Mouse (Mus musculus) midbrain, embryonic 16.5 days (tissue): Measurements from ENCODE around the gene Mief2. TPM values are rescaled to one million over a fixed set of nuclear protein-coding genes. Genes with fewer than 3 reads are reported as not detected.

Experiments used
- ATAC-seq: fragments of 200-750 bp; cut with Nextera tagmentation; 2 replicates; pipeline ENCODE4 v1.8.0; 2017; ENCODE audit warnings: moderate TSS enrichment
- H3K27ac ChIP-seq: fragments of 300-500 bp; sonication (generic); 2 replicates; pipeline ENCODE4 v1.5.1; 2014; ENCODE audit warnings: mild to moderate bottlenecking, low read length, mixed read lengths
- H3K27me3 ChIP-seq: fragments of 300-500 bp; sonication (generic); 2 replicates; pipeline ENCODE4 v1.6.1; 2014; ENCODE audit warnings: low read depth, low read length, mixed read lengths; ENCODE audit not compliant: control insufficient read depth, insufficient read depth
- H3K36me3 ChIP-seq: fragments of 300-500 bp; sonication (generic); 2 replicates; pipeline ENCODE4 v1.6.1; 2014; ENCODE audit warnings: mild to moderate bottlenecking, low read length, moderate library complexity, mixed read lengths; ENCODE audit not compliant: control insufficient read depth, insufficient read depth
- H3K4me1 ChIP-seq: fragments of 300-500 bp; sonication (generic); 2 replicates; pipeline ENCODE4 v1.6.1; 2014; ENCODE audit warnings: mild to moderate bottlenecking, low read length, mixed read lengths; ENCODE audit not compliant: control insufficient read depth, insufficient read depth
- H3K4me2 ChIP-seq: fragments of 300-500 bp; sonication (generic); 2 replicates; pipeline ENCODE4 v1.6.1; 2014; ENCODE audit warnings: mild to moderate bottlenecking, low read length, mixed read lengths
- H3K4me3 ChIP-seq: fragments of 300-500 bp; sonication (generic); 2 replicates; pipeline ENCODE4 v1.5.1; 2014; ENCODE audit warnings: low read depth, mild to moderate bottlenecking, low read length, moderate library complexity, mixed read lengths
- H3K9ac ChIP-seq: fragments of 300-500 bp; sonication (generic); 2 replicates; pipeline ENCODE4 v1.6.1; 2014; ENCODE audit warnings: low read depth, low read length, mixed read lengths
- H3K9me3 ChIP-seq: fragments of 300-500 bp; sonication (generic); replicated peaks from 2 replicates; pipeline ENCODE4 v1.6.1; 2014; ENCODE audit warnings: mild to moderate bottlenecking, low read length, mixed read lengths; ENCODE audit not compliant: control insufficient read depth, poor library complexity, severe bottlenecking
- WGBS: fragments of 180-500 bp; shearing (Covaris S2); extraction: QIAGEN DNeasy Blood & Tissue Kit; methylation state at CpG from one replicate; pipeline ENCODE4 v1.1.7; 2014; 5-methylcytosine and 5-hydroxymethylcytosine counted together
- polyA plus RNA-seq: library from polyadenylated mRNA; unstranded; fragments of >200 nt; fragmentation: Nextera tagmentation; extraction: Ambion mirVana; gene quantifications from 2 replicates; pipeline ENCODE4 v1.2.1, GENCODE M21; 2015

Gene Mief2
- polyA plus RNA-seq, 1 experiment from 2014 or later: 24.6 TPM

- Histone ChIP-seq H3K4me3 (no peak overlapping the region), H3K36me3 (peaks cover 88% of the 10 kb centered on the region), H3K27ac (no peak overlapping the region), H3K9me3 (no peaks in the 10 kb centered on the region), H3K4me2 (no peak overlapping the region), H3K4me1 (no peaks in the 10 kb centered on the region), H3K27me3 (no peaks in the 10 kb centered on the region), H3K9ac (no peak overlapping the region)
- ATAC-seq: no peak
- WGBS: 96% methylated on average over 18 of the region's 18 CpGs
These were observed 16.2 kb upstream of the Mief2 start for GRCm38 (mm10) chr11:60712040-60712439.

- no peak overlapping the region for H3K27ac ChIP-seq
- H3K4me1 ChIP-seq: no peaks in the 10 kb centered on the region
- no peaks in the 10 kb centered on the region for H3K9me3 ChIP-seq
- no peak overlapping the region for H3K4me3 ChIP-seq
- no peaks in the 10 kb centered on the region for H3K27me3 ChIP-seq
- WGBS: 95% methylated on average over 13 of the region's 13 CpGs
- peaks cover 85% of the 10 kb centered on the region for H3K36me3 ChIP-seq
- no peak for ATAC-seq
- no peak overlapping the region for H3K9ac ChIP-seq
- no peak overlapping the region for H3K4me2 ChIP-seq
These were observed 15.5 kb upstream of the Mief2 start for GRCm38 (mm10) chr11:60712639-60713255.

- no peak for ATAC-seq
- Histone ChIP-seq H3K4me1 (no peaks in the 10 kb centered on the region), H3K27ac (no peak overlapping the region), H3K9me3 (no peaks in the 10 kb centered on the region), H3K36me3 (peaks cover 82% of the 10 kb centered on the region), H3K4me2 (no peak overlapping the region), H3K9ac (no peak overlapping the region), H3K27me3 (no peaks in the 10 kb centered on the region), H3K4me3 (no peak overlapping the region)
- WGBS: 84% methylated on average over 5 of the region's 5 CpGs
These were observed 12.4 kb upstream of the Mief2 start for GRCm38 (mm10) chr11:60715833-60716232.

GRCm38 (mm10) chr11:60719263-60719662 lies 8.9 kb upstream of the Mief2 start:
- H3K9me3 ChIP-seq: no peaks in the 10 kb centered on the region
- no peak overlapping the region for H3K4me3 ChIP-seq
- no peaks in the 10 kb centered on the region for H3K27me3 ChIP-seq
- H3K27ac ChIP-seq: no peak overlapping the region
- no peak overlapping the region for H3K4me2 ChIP-seq
- H3K4me1 ChIP-seq: no peaks in the 10 kb centered on the region
- ATAC-seq: no peak
- no peak overlapping the region for H3K9ac ChIP-seq
- peaks cover 73% of the 10 kb centered on the region for H3K36me3 ChIP-seq
- WGBS: 93% methylated on average over 5 of the region's 5 CpGs

- Histone ChIP-seq H3K4me3 (peak within 1 kb of the TSS; percentile 87), H3K27ac (peak within 1 kb of the TSS; percentile 91), H3K4me1 (peaks cover 20% of the 10 kb centered on the region), H3K27me3 (no peaks in the 10 kb centered on the region), H3K36me3 (peaks cover 23% of the 10 kb centered on the region), H3K9ac (peak within 1 kb of the TSS; percentile 95), H3K4me2 (peak within 1 kb of the TSS; percentile 84), H3K9me3 (no peaks in the 10 kb centered on the region)
- ATAC-seq: peak; percentile 66
- under 1% methylated on average over 51 of the region's 71 CpGs for WGBS
These were observed 1.4 kb upstream of the Mief2 start, which contains the start of gene Flii for GRCm38 (mm10) chr11:60726601-60727391. Gene Flii, minus strand, starts transcription at chr11:60727263.

- peak overlapping the region; percentile 84 for H3K4me2 ChIP-seq
- H3K4me3 ChIP-seq: peak overlapping the region; percentile 87
- peaks cover 16% of the 10 kb centered on the region for H3K36me3 ChIP-seq
- WGBS: 7% methylated on average over 12 of the region's 12 CpGs
- ATAC-seq: peak; percentile 9
- no peaks in the 10 kb centered on the region for H3K9me3 ChIP-seq
- peak overlapping the region; percentile 91 for H3K27ac ChIP-seq
- H3K4me1 ChIP-seq: peaks cover 20% of the 10 kb centered on the region
- no peaks in the 10 kb centered on the region for H3K27me3 ChIP-seq
- peak overlapping the region; percentile 95 for H3K9ac ChIP-seq
These were observed 632 bp upstream of the Mief2 start for GRCm38 (mm10) chr11:60727392-60728140.

GRCm38 (mm10) chr11:60729217-60729641 lies 1.0 kb downstream of the Mief2 start:
- 80% methylated on average over 6 of the region's 6 CpGs for WGBS

GRCm38 (mm10) chr11:60730169-60730568 lies 2.0 kb downstream of the Mief2 start:
- no peak overlapping the region for H3K9ac ChIP-seq
- H3K4me2 ChIP-seq: no peak overlapping the region
- H3K4me1 ChIP-seq: peaks cover 20% of the 10 kb centered on the region
- H3K4me3 ChIP-seq: no peak overlapping the region
- WGBS: 88% methylated on average over 9 of the region's 9 CpGs
- H3K27ac ChIP-seq: no peak overlapping the region
- no peak for ATAC-seq
- H3K36me3 ChIP-seq: peaks cover 6% of the 10 kb centered on the region; the same call in 1 of the 2 replicates
- H3K9me3 ChIP-seq: no peaks in the 10 kb centered on the region
- H3K27me3 ChIP-seq: no peaks in the 10 kb centered on the region

More at GRCm38 (mm10) chr11:60729217-60729641, 1.0 kb downstream of the Mief2 start:
- Histone ChIP-seq H3K9ac (no peak overlapping the region), H3K27me3 (no peaks in the 10 kb centered on the region), H3K9me3 (no peaks in the 10 kb centered on the region), H3K4me3 (peak overlapping the region; percentile 87), H3K27ac (no peak overlapping the region), H3K4me2 (peak overlapping the region; percentile 50), H3K4me1 (peaks cover 20% of the 10 kb centered on the region), H3K36me3 (peaks cover 9% of the 10 kb centered on the region)
- no peak for ATAC-seq
